Mouse (Mus musculus): ENCODE results near the gene Id3.

GRCm38 (mm10) chr4:136179456-136179855 lies 36.2 kb downstream of the Id3 start:
- no peak for TF ChIP-seq POLR2A (IDR thresholded peaks at IDR 0.05; ENCODE audit: insufficient read depth, low read length)
- TF ChIP-seq EP300 (IDR thresholded peaks at IDR 0.05; ENCODE audit: insufficient read depth, low read depth, low read length): no peak
- TF ChIP-seq CTCF (IDR thresholded peaks at IDR 0.05; ENCODE audit: low read depth, low read length): no peak

Measured in ES-Bruce4 (cell line).